Mouse (Mus musculus): ENCODE data around the gene A630023A22Rik. TPM values are rescaled to one million over a fixed set of nuclear protein-coding genes. Genes with fewer than 3 reads are reported as not detected.
A peak's percentile ranks its signal among the peaks of the same experiment; 100 is the strongest.

Gene A630023A22Rik
- polyA plus RNA-seq, 1 experiment from 2014 or later = not detected

GRCm38 (mm10) chr14:34077222-34077621 lies 25.3 kb downstream of the A630023A22Rik start:
- H3K36me3 ChIP-seq = no peaks in the 10 kb centered on the region
- peak overlapping the region; percentile 8; the same call in 1 of the 2 replicates for H3K27ac ChIP-seq
- H3K9me3 ChIP-seq = no peaks in the 10 kb centered on the region
- 67% methylated on average over 5 of the region's 5 CpGs for WGBS
- H3K27me3 ChIP-seq (ENCODE audit: insufficient read depth, poor library complexity, severe bottlenecking) = 0 out of 2 replicates have a peak, but pooled peaks cover 7% of the 10 kb centered on the region
- H3K4me3 ChIP-seq = no peak overlapping the region
- DNase-seq (ENCODE audit: low spot score) = no peak
- peaks cover 3% of the 10 kb centered on the region; the same call in 1 of the 2 replicates for H3K4me1 ChIP-seq (replicated peaks)

- no peaks in the 10 kb centered on the region for H3K36me3 ChIP-seq
- no peak overlapping the region for H3K4me3 ChIP-seq
- WGBS = 39% methylated on average over 4 of the region's 4 CpGs
- peaks cover 7% of the 10 kb centered on the region; the same call in 1 of the 2 replicates for H3K4me1 ChIP-seq (replicated peaks)
- DNase-seq (ENCODE audit: low spot score) = no peak
- H3K9me3 ChIP-seq = no peaks in the 10 kb centered on the region
- H3K27me3 ChIP-seq (ENCODE audit: insufficient read depth, poor library complexity, severe bottlenecking) = no peaks in the 10 kb centered on the region
- no peak overlapping the region for H3K27ac ChIP-seq
Measured at GRCm38 (mm10) chr14:34075346-34075745, 27.2 kb downstream of the A630023A22Rik start.

GRCm38 (mm10) chr14:34071665-34072064 lies 30.9 kb downstream of the A630023A22Rik start:
- no peaks in the 10 kb centered on the region for H3K36me3 ChIP-seq
- H3K27ac ChIP-seq = no peak overlapping the region
- H3K4me1 ChIP-seq (replicated peaks) = 0 out of 2 replicates have a peak, but pooled peaks cover 6% of the 10 kb centered on the region
- H3K27me3 ChIP-seq (ENCODE audit: insufficient read depth, poor library complexity, severe bottlenecking) = no peaks in the 10 kb centered on the region
- H3K4me3 ChIP-seq = no peak overlapping the region
- no peaks in the 10 kb centered on the region for H3K9me3 ChIP-seq
- peak; percentile 17 for DNase-seq (ENCODE audit: low spot score)
- WGBS = 62% methylated on average over 6 of the region's 6 CpGs

- WGBS = 92% methylated on average over 6 of the region's 6 CpGs
Measured at GRCm38 (mm10) chr14:34052516-34052915, 50.0 kb downstream of the A630023A22Rik start, which contains the start of gene Antxrl. Antxrl (plus strand) TSS chr14:34052707.

DNA sequence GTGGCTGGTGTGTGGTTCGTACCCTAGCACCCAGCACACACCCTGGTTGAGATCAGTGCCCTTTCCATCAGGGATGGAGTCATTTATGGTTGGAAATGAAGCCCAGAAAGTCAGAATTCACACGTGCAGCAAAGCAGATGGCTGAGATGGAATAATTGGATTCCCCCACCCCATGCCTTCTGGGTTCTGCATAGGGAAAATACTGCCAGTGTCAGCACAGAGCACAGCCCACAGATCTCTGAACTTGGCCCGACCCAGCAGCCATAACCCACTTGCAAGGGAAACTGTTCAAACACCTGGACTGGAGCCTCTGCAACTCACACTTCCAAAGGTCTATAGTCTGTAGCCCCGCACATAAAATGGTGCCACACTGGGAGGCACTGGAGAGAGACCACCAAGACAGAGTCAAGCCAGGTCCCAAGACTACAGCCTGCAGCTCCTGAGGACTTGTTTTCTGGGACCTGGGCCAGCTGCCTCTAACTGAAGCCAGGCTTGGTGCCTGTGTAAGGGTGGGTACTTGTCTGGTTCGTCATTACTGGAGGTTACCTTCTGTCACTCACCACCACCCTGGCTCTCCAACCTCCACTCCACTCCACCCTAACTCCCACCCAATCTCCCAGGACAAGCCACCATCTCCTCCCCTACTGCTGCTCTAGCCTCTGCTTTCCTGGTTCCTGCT lies 52.3 kb downstream of the A630023A22Rik start:
- Histone ChIP-seq H3K36me3 (no peaks in the 10 kb centered on the region), H3K4me3 (no peak overlapping the region), H3K4me1 (replicated peaks) (no peaks in the 10 kb centered on the region), H3K27me3 (ENCODE audit: insufficient read depth, poor library complexity, severe bottlenecking) (no peaks in the 10 kb centered on the region), H3K9me3 (no peaks in the 10 kb centered on the region), H3K27ac (no peak overlapping the region)
- WGBS = 77% methylated on average over 5 of the region's 5 CpGs
- no peak for DNase-seq (ENCODE audit: low spot score)

More at GRCm38 (mm10) chr14:34052516-34052915, 50.0 kb downstream of the A630023A22Rik start, which contains the start of gene Antxrl:
- Histone ChIP-seq H3K4me3 (no peak within 1 kb of the TSS), H3K9me3 (no peaks in the 10 kb centered on the region), H3K27ac (no peak within 1 kb of the TSS), H3K36me3 (no peaks in the 10 kb centered on the region), H3K4me1 (replicated peaks) (no peaks in the 10 kb centered on the region), H3K27me3 (ENCODE audit: insufficient read depth, poor library complexity, severe bottlenecking) (no peaks in the 10 kb centered on the region)
- DNase-seq (ENCODE audit: low spot score) = no peak

GRCm38 (mm10) chr14:34043341-34043740 lies 59.2 kb downstream of the A630023A22Rik start:
- Histone ChIP-seq H3K9me3 (no peaks in the 10 kb centered on the region), H3K36me3 (no peaks in the 10 kb centered on the region), H3K27ac (no peak overlapping the region), H3K4me3 (no peak overlapping the region), H3K4me1 (replicated peaks) (no peaks in the 10 kb centered on the region), H3K27me3 (ENCODE audit: insufficient read depth, poor library complexity, severe bottlenecking) (no peaks in the 10 kb centered on the region)
- WGBS = 78% methylated on average over 3 of the region's 3 CpGs
- DNase-seq (ENCODE audit: low spot score) = no peak

GRCm38 (mm10) chr14:34041241-34041640 lies 61.3 kb downstream of the A630023A22Rik start:
- Histone ChIP-seq H3K4me1 (replicated peaks) (no peaks in the 10 kb centered on the region), H3K27me3 (ENCODE audit: insufficient read depth, poor library complexity, severe bottlenecking) (no peaks in the 10 kb centered on the region), H3K9me3 (no peaks in the 10 kb centered on the region), H3K4me3 (no peak overlapping the region), H3K27ac (no peak overlapping the region), H3K36me3 (no peaks in the 10 kb centered on the region)
- no peak for DNase-seq (ENCODE audit: low spot score)
- WGBS = 80% methylated on average over 4 of the region's 4 CpGs

DNA sequence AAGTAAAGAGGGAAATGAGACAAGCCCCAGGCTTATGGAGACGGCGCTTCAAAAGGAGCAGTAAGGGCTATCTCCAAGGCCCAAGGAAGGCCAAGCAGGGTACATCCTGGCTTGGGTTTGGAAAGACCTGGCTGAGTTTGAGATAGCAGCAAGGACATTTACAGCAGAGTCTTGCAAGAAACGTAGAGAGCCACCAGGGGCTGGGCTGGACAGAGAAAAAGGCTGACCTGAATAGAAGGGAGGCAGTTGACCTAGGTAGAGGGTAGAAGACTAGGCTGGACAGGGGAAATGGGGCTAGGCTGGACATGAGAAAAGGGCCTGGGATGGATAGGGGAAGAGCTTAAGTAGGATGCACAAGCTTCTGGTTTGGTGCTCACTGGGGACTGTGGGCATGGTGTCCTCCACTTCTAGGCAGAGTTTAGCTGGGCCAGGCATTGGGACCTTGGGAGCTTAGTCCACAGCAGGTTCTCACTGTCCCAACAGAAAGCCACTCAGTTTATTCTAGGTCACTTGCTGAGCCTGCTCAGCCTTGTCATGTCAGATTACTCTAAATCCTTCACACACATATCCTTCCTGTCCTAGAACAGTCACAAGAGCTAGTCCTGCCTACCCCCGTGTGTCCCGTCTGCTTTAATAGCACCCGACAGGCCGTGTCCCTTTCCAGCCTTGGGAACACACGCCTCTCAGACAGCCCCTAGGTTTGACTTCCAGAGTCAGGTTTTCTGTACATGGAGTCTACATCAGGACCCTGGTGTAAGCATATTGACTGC lies 68.5 kb downstream of the A630023A22Rik start:
- no peak for DNase-seq (ENCODE audit: low spot score)
- Histone ChIP-seq H3K4me1 (replicated peaks) (no peaks in the 10 kb centered on the region), H3K36me3 (no peaks in the 10 kb centered on the region), H3K27ac (no peak overlapping the region), H3K27me3 (ENCODE audit: insufficient read depth, poor library complexity, severe bottlenecking) (no peaks in the 10 kb centered on the region), H3K9me3 (no peaks in the 10 kb centered on the region), H3K4me3 (no peak overlapping the region)
- WGBS = 83% methylated on average over 8 of the region's 8 CpGs

- WGBS = 73% methylated on average over 2 of the region's 2 CpGs
- no peaks in the 10 kb centered on the region for H3K27me3 ChIP-seq (ENCODE audit: insufficient read depth, poor library complexity, severe bottlenecking)
- H3K9me3 ChIP-seq = peaks cover 12% of the 10 kb centered on the region; the same call in 1 of the 2 replicates
- no peaks in the 10 kb centered on the region for H3K36me3 ChIP-seq
- no peaks in the 10 kb centered on the region for H3K4me1 ChIP-seq (replicated peaks)
- DNase-seq (ENCODE audit: low spot score) = no peak
- H3K4me3 ChIP-seq = no peak overlapping the region
- no peak overlapping the region for H3K27ac ChIP-seq
Measured at GRCm38 (mm10) chr14:34026710-34027109, 75.8 kb downstream of the A630023A22Rik start.

DNA sequence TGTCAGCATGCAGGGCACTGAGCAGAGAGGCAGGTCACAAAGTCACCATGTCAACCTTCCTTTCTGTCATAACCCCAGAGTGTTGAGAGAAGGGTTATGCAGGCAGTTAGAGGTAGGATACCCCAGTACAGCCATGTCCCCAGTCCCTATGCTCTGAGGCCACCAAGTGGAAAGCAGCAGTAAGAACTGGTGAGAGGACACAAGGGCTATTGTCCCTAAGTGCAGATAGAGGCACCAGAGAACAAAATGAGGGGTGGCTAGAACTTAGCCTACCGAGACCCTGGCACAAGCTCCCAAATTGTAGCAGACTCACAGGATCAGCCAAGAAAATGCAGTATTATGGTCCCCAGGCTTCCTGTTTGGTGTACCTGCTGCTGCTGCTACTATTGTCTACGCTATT lies 85.6 kb downstream of the A630023A22Rik start:
- no peaks in the 10 kb centered on the region for H3K27me3 ChIP-seq (ENCODE audit: insufficient read depth, poor library complexity, severe bottlenecking)
- WGBS = 87% methylated on average over 2 of the region's 2 CpGs
- H3K9me3 ChIP-seq = no peaks in the 10 kb centered on the region
- DNase-seq (ENCODE audit: low spot score) = no peak
- no peaks in the 10 kb centered on the region for H3K4me1 ChIP-seq (replicated peaks)
- H3K4me3 ChIP-seq = no peak overlapping the region
- H3K36me3 ChIP-seq = no peaks in the 10 kb centered on the region
- no peak overlapping the region for H3K27ac ChIP-seq

DNA sequence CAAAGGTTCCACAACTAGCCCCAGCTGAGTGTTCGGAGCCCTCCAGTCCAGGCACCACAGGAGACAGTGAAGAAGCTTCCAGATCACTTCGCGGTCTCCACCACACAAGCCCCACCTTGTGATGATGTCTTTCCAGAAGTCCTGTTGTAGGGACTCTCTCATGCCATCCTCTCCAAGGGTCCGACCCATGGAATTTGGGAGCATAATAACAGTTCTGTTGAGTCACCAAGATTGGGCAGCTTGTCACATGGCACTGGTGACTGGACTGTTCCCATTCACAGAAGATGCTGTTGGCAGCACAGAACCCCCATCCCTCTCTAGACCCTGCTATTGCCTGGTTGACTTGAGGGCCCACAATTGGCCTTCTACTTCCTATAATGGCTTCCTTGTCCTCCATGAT lies 86.2 kb downstream of the A630023A22Rik start, which contains the start of gene Gm5460:
Gene Gm5460, plus strand, starts transcription at position 378 of the 400 bp plus-strand sequence.
- 95% methylated on average over 4 of the region's 4 CpGs for WGBS
- H3K4me1 ChIP-seq (replicated peaks) = no peaks in the 10 kb centered on the region
- no peak within 1 kb of the TSS for H3K27ac ChIP-seq
- H3K36me3 ChIP-seq = no peaks in the 10 kb centered on the region
- no peak within 1 kb of the TSS for H3K4me3 ChIP-seq
- no peak for DNase-seq (ENCODE audit: low spot score)
- no peaks in the 10 kb centered on the region for H3K27me3 ChIP-seq (ENCODE audit: insufficient read depth, poor library complexity, severe bottlenecking)
- no peaks in the 10 kb centered on the region for H3K9me3 ChIP-seq

DNA sequence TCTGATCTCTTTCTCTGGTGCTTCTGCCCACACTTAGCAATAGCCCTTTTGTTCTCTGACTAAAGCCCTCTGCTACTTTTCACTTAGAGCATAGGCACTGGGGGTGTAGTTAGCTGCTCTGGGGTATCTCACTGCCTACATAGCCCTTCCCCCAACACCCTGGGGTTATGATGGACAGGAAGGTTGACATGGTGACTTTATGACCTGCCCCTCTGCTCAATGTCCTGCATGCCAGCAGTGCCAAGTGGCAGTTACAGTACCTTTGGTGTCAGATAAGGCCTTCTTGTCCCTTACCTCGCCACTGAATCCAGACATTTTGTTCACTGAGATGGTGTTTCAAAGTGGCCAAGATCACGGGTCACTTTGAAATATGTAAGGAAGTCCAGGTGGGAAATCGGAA lies 87.5 kb downstream of the A630023A22Rik start, which contains the start of gene Gm30083:
Gene Gm30083, minus strand, starts transcription at position 120 of the 400 bp plus-strand sequence.
- Histone ChIP-seq H3K4me1 (replicated peaks) (no peaks in the 10 kb centered on the region), H3K27me3 (ENCODE audit: insufficient read depth, poor library complexity, severe bottlenecking) (no peaks in the 10 kb centered on the region), H3K4me3 (no peak within 1 kb of the TSS), H3K27ac (no peak within 1 kb of the TSS), H3K9me3 (no peaks in the 10 kb centered on the region), H3K36me3 (no peaks in the 10 kb centered on the region)
- DNase-seq (ENCODE audit: low spot score) = no peak
- WGBS = 88% methylated on average over 3 of the region's 3 CpGs

GRCm38 (mm10) chr14:34002358-34002757 lies 100.2 kb downstream of the A630023A22Rik start:
- Histone ChIP-seq H3K4me1 (replicated peaks) (no peaks in the 10 kb centered on the region), H3K36me3 (no peaks in the 10 kb centered on the region), H3K27me3 (ENCODE audit: insufficient read depth, poor library complexity, severe bottlenecking) (no peaks in the 10 kb centered on the region), H3K9me3 (no peaks in the 10 kb centered on the region), H3K4me3 (no peak overlapping the region), H3K27ac (no peak overlapping the region)
- no peak for DNase-seq (ENCODE audit: low spot score)
- 90% methylated on average over 5 of the region's 5 CpGs for WGBS

Measured in hindbrain, embryonic 10.5 days (tissue).